ENCODE assay signal across 22 mouse cellular contexts in the genomic region with DNA sequence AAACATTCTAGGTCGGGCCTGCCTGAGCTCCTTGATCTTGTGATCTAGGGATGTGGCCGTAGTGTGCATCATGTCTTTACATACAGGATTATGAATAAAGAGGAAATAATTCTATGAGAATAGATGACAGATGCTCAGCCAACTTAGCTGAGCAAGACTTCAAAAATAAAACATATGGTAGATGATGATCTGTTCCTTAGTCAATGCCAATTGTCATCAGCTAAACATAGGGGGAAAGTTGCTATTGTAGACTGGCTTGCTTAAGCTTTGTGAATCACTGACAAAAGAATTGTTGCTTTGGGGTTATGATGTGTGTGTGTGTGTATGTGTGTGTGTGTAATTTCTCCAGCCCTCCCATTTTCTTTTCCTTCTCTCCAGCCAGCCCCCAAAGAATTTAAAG.
"Had no signal": no experiment of that assay in that cellular context is flagged by ENCODE, and none has a peak within 500 bp of the region (broad histone marks: within the 10 kb centered on the region; RNA-seq: fewer than 3 reads in every experiment).

No protein-coding gene starts in this region.

- H3K9ac ChIP-seq: intestine, embryonic 15.5 days; limb, embryonic 13.5 days; liver, embryonic 12.5 days; liver, embryonic 15.5 days; lung, embryonic 15.5 days; midbrain, embryonic 12.5 days; midbrain, embryonic 15.5 days; neural tube, embryonic 12.5 days; neural tube, embryonic 15.5 days had no signal

- H3K4me3 ChIP-seq: intestine, embryonic 15.5 days; limb, embryonic 10.5 days; limb, embryonic 13.5 days; liver, embryonic 12.5 days; liver, embryonic 15.5 days; lung, embryonic 15.5 days; midbrain, embryonic 12.5 days; midbrain, embryonic 15.5 days; neural tube, embryonic 12.5 days; neural tube, embryonic 15.5 days had no signal

- H3K27ac ChIP-seq: intestine, embryonic 15.5 days; limb, embryonic 10.5 days; limb, embryonic 13.5 days; liver, embryonic 12.5 days; liver, embryonic 15.5 days; lung, embryonic 15.5 days; macrophage; midbrain, embryonic 12.5 days; midbrain, embryonic 15.5 days; neural tube, embryonic 12.5 days; neural tube, embryonic 15.5 days; stomach, postnatal 0 days had no signal

- H3K27me3 ChIP-seq: intestine, embryonic 15.5 days; limb, embryonic 13.5 days; liver, embryonic 12.5 days; liver, embryonic 15.5 days; lung, embryonic 15.5 days; midbrain, embryonic 12.5 days; midbrain, embryonic 15.5 days; neural tube, embryonic 12.5 days; neural tube, embryonic 15.5 days had no signal

- H3K4me2 ChIP-seq: intestine, embryonic 15.5 days; limb, embryonic 13.5 days; liver, embryonic 12.5 days; liver, embryonic 15.5 days; lung, embryonic 15.5 days; midbrain, embryonic 12.5 days; midbrain, embryonic 15.5 days; neural tube, embryonic 12.5 days; neural tube, embryonic 15.5 days had no signal

- H3K36me3 ChIP-seq: intestine, embryonic 15.5 days; limb, embryonic 10.5 days; limb, embryonic 13.5 days; liver, embryonic 12.5 days; liver, embryonic 15.5 days; lung, embryonic 15.5 days; midbrain, embryonic 12.5 days; midbrain, embryonic 15.5 days; neural tube, embryonic 12.5 days; neural tube, embryonic 15.5 days had no signal

- H3K9me3 ChIP-seq: intestine, embryonic 15.5 days; limb, embryonic 10.5 days; limb, embryonic 13.5 days; liver, embryonic 12.5 days; liver, embryonic 15.5 days; lung, embryonic 15.5 days; midbrain, embryonic 12.5 days; midbrain, embryonic 15.5 days; neural tube, embryonic 12.5 days; neural tube, embryonic 15.5 days had no signal

- H3K4me1 ChIP-seq: intestine, embryonic 15.5 days; limb, embryonic 10.5 days; liver, embryonic 12.5 days; liver, embryonic 15.5 days; lung, embryonic 15.5 days; midbrain, embryonic 12.5 days; midbrain, embryonic 15.5 days; neural tube, embryonic 12.5 days; neural tube, embryonic 15.5 days had no signal

- ATAC-seq: intestine, embryonic 15.5 days; liver, embryonic 12.5 days; midbrain, embryonic 15.5 days had no signal

- DNase-seq: kidney, adult 18-20 months; kidney, adult 9 months; kidney, postnatal 10 days; kidney, postnatal 36 days; liver; lung, adult 18-20 months; right cerebral cortex, adult 18-20 months; right cerebral cortex, postnatal 14 days; right cerebral cortex, postnatal 4 days; thymus, postnatal 25 days had no signal
